Mouse (Mus musculus) hindbrain, embryonic 15.5 days (tissue): ENCODE results near the gene 4930415O20Rik. TPM values are rescaled to one million over a fixed set of nuclear protein-coding genes. Genes with fewer than 3 reads are reported as not detected.

ENCODE experiments used
- ATAC-seq: fragments of 200-750 bp; cut with Nextera tagmentation; 2 replicates; pipeline ENCODE4 v1.8.0; 2017; ENCODE audit warnings: low read depth, moderate number of reproducible peaks, moderate TSS enrichment; ENCODE audit not compliant: low FRiP score
- H3K27ac ChIP-seq: fragments of 300-500 bp; sonication (generic); replicated peaks from 2 replicates; pipeline ENCODE4 v1.5.1; 2015; ENCODE audit warnings: mild to moderate bottlenecking, inconsistent platforms
- H3K27me3 ChIP-seq: fragments of 300-500 bp; sonication (generic); 2 replicates; pipeline ENCODE4 v1.6.1; 2015; ENCODE audit warnings: control low read depth, inconsistent platforms
- H3K36me3 ChIP-seq: fragments of 300-500 bp; sonication (generic); 2 replicates; pipeline ENCODE4 v1.6.1; 2015; ENCODE audit warnings: control low read depth, inconsistent platforms
- H3K4me1 ChIP-seq: fragments of 300-500 bp; sonication (generic); replicated peaks from 2 replicates; pipeline ENCODE4 v1.6.1; 2015; ENCODE audit warnings: control low read depth, inconsistent platforms
- H3K4me2 ChIP-seq: fragments of 300-500 bp; sonication (generic); 2 replicates; pipeline ENCODE4 v1.6.1; 2015; ENCODE audit warnings: moderate library complexity, mild to moderate bottlenecking, inconsistent platforms
- H3K4me3 ChIP-seq: fragments of 300-500 bp; sonication (generic); 2 replicates; pipeline ENCODE4 v1.5.1; 2015; ENCODE audit warnings: mild to moderate bottlenecking, inconsistent platforms
- H3K9ac ChIP-seq: fragments of 300-500 bp; sonication (generic); 2 replicates; pipeline ENCODE4 v1.6.1; 2015; ENCODE audit warnings: inconsistent platforms
- H3K9me3 ChIP-seq: fragments of 300-500 bp; sonication (generic); 2 replicates; pipeline ENCODE4 v1.6.1; 2016; ENCODE audit warnings: control low read depth, inconsistent platforms
- WGBS: fragments of 180-500 bp; shearing (Covaris S2); methylation state at CpG from one replicate; pipeline ENCODE4 v1.1.7; 2015; 5-methylcytosine and 5-hydroxymethylcytosine counted together
- polyA plus RNA-seq: library from polyadenylated mRNA; unstranded; fragments of >200 nt; fragmentation: Nextera tagmentation; extraction: Ambion mirVana; gene quantifications from 2 replicates; pipeline ENCODE4 v1.2.1, GENCODE M21; 2015

4930415O20Rik gene
- polyA plus RNA-seq, 1 experiment from 2014 or later = not detected

DNA sequence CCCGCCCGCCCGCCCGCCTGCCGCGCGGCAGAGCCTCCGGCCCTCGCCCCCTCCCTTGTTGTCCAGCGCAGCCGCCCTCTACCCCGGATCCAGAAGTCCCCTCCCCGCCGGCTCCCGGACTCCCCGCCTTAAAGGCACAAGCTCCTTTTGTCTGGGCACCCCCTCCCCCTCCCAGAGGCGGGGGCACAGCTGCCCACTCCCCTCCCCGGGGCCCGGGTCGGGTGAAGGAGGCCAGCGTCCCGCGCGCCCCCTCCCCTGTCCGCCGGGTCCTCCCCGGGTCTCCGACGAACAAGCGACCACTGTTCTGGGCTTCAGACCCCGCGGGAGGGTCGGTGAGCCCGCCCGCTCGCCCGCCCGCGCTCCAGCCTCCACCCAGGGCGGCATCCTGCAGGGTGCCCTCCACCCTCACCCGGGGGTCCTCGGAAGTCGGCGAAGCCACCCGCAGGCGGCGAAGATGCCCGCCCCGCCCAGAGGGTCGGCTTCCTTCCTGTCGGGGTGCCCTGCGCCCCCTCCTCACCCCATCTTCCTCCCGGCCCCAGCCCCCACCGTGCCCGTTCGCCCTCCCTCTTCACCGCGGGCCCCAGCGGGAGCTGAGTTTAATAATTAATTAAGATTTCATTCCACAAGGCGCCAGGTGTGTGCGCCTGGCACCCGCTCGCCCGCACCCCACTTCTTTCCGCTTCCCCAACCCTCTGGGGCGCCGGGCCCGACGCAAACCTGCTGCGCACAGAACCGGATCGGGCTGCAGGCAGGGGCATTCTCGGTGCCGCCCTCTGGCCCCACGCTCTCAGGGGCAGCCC, 38.7 kb downstream of the 4930415O20Rik start, which contains the start of gene Adcy6:
TSS of gene Adcy6 (minus strand) at position 746 of the 800 bp plus-strand sequence.
- WGBS = 2% methylated on average over 54 of the region's 75 CpGs
- Histone ChIP-seq H3K27me3 (no peaks in the 10 kb centered on the region), H3K4me1 (peaks cover 32% of the 10 kb centered on the region), H3K9ac (peak within 1 kb of the TSS; percentile 91), H3K4me2 (peak within 1 kb of the TSS; percentile 92), H3K4me3 (peak within 1 kb of the TSS; percentile 81), H3K9me3 (no peaks in the 10 kb centered on the region), H3K27ac (peak within 1 kb of the TSS; percentile 87), H3K36me3 (peaks cover under 1% of the 10 kb centered on the region; the same call in 1 of the 2 replicates)
- ATAC-seq = peak; percentile 82

DNA sequence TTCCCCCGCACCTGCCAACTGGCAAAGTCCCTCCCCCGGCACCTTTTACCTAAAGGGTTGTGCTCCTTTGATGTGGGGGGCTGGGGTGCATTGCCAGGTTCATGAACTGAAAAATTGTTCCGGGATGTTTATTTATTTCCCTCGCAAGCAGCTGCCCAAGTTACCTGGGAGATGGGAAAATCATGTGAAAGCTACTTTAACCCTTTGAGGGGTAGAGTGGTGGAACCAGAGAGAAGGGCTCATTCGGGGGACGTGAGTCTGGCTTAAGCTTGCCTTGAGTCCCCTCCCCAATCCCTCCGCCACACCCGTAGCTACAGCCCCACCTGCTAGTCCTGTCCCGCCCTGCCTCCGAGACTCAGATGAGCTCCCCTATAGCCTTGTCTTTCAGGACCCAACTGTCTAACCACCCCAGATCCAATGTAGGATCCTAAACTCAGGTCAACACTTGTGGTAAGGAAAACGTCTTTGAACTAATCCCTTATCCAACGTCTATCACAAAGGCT, 39.4 kb downstream of the 4930415O20Rik start:
- no peak for ATAC-seq
- Histone ChIP-seq H3K36me3 (no peaks in the 10 kb centered on the region), H3K27ac (peak overlapping the region; percentile 87), H3K27me3 (no peaks in the 10 kb centered on the region), H3K9ac (peak overlapping the region; percentile 91), H3K4me2 (peak overlapping the region; percentile 92), H3K9me3 (no peaks in the 10 kb centered on the region), H3K4me3 (peak overlapping the region; percentile 81), H3K4me1 (peaks cover 36% of the 10 kb centered on the region)
- 4% methylated on average over 12 of the region's 12 CpGs for WGBS

DNA sequence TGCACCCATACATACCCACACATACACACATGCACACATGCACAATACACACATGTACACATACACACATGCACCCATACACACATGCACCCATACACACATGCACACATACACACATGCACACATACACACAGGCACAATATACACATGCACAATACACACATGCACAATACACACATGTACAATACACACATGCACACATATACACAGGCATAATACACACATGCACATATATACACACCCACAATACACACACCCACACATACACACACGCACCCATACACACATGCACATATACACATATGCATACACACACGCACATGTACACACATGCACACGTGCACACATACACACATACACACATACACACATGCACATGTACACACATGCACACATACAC, 41.4 kb downstream of the 4930415O20Rik start:
- Histone ChIP-seq H3K4me3 (no peak overlapping the region), H3K9ac (no peak overlapping the region), H3K27me3 (no peaks in the 10 kb centered on the region), H3K36me3 (no peaks in the 10 kb centered on the region), H3K4me2 (no peak overlapping the region), H3K9me3 (no peaks in the 10 kb centered on the region), H3K27ac (no peak overlapping the region), H3K4me1 (peaks cover 32% of the 10 kb centered on the region)
- WGBS = 97% methylated on average over 3 of the region's 3 CpGs
- no peak for ATAC-seq

DNA sequence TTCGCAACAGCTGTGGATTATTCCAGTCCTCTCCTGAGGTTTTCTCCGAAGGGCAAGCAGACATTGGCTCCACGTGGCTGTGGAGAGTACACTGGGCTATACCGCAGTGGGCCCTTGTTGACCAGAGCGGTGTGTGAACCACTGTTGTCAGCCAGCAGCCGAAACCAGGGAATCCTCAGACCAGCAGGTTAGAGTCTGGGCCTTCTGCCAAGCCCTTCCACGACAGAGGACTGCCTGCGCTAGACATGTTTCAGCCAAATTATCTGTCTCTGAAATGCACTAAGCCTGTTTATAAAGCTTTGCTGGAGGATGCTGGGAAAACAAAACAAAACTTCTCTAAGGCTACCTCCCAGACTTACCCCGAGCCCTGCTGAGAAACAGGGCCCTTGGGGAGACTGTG, 43.7 kb downstream of the 4930415O20Rik start:
- Histone ChIP-seq H3K4me2 (no peak overlapping the region), H3K9me3 (no peaks in the 10 kb centered on the region), H3K36me3 (no peaks in the 10 kb centered on the region), H3K27ac (no peak overlapping the region), H3K27me3 (no peaks in the 10 kb centered on the region), H3K4me1 (peaks cover 16% of the 10 kb centered on the region), H3K9ac (no peak overlapping the region), H3K4me3 (no peak overlapping the region)
- WGBS = 36% methylated on average over 9 of the region's 9 CpGs
- no peak for ATAC-seq

DNA sequence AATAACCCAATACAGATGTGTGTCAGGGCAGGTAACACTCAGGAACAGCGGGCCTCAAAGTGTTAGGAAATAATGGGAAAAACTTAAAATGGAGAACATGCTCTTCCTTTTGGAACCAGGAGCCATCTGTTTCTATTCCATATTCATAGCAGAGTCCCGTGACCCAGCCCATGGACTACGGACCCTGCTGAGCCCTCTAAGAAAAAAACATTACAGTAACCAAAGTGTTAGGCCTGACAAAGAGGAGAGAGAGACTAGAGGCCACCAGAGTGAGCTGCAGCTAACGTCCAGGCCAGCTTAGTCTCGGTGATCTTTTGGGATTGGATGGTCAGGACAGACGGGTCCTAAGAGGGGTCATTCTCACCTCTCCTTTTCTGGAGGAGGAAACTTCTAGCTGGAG, 44.2 kb downstream of the 4930415O20Rik start:
- no peak overlapping the region for H3K9ac ChIP-seq

DNA sequence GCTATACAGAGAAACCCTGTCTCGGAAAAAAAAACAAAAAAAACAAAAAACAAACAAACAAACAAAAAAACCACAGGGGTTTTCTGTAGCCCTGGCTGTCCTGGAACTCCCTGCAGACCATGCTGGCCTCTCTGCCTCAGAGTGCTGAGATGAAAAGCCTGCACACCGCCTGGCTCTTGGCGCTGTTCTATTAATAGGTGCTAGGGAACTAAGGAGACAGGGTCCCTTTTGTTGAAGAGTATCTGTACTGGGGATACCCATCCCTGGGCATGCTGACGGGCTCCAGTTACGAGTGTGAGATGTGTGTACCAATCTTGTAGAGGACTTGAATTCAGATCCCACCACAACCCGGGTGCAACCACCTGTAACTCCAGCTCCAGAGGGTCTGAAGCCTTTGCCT, 44.9 kb downstream of the 4930415O20Rik start:
- Histone ChIP-seq H3K4me1 (peaks cover 10% of the 10 kb centered on the region), H3K4me3 (no peak overlapping the region), H3K27me3 (no peaks in the 10 kb centered on the region)

More for the DNA sequence above, 44.2 kb downstream of the 4930415O20Rik start:
- no peak for ATAC-seq
- Histone ChIP-seq H3K36me3 (no peaks in the 10 kb centered on the region), H3K9me3 (no peaks in the 10 kb centered on the region), H3K4me3 (no peak overlapping the region), H3K27ac (no peak overlapping the region), H3K4me2 (no peak overlapping the region), H3K4me1 (peaks cover 15% of the 10 kb centered on the region), H3K27me3 (no peaks in the 10 kb centered on the region)
- WGBS = 41% methylated on average over 6 of the region's 6 CpGs

DNA sequence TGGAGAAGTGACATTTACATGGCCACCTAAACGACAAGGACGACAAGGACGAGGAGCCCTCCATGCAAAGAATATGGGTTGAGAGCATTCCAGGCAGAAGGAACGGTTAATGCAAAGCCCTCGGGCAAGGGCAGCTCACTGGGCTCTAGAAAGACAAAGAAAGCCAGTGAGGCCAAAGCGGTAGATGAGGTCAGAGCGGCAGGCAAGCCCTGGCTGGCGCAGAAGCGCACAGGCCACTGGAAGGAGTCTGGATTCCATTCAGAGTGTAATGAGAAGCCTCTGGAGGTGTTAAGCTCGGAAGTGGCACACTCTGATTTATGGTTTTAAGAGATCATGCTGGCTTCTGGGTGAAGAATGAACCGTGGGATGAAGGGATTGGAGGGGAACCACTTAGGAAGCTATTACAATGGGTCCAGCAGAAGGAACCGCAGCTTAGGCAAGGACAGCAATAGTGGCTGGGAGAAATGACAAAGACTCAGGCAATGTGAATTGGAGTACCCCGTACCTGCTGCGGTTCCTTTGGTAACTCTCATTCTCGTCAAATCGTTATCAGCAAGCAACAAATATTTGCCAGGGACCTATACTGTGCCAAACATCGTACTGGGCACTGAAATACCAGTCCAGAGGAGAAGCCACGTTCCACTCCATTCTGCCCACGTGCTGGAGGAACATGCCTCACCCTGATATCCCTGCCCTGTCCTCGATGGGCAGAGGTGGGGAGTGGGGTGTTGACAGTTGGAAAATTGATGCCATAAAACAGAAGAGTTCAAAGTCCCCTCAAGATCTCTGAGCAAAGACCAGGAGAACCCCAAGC, 45.8 kb downstream of the 4930415O20Rik start:
- Histone ChIP-seq H3K4me3 (no peak overlapping the region), H3K36me3 (no peaks in the 10 kb centered on the region), H3K4me2 (peak overlapping the region; percentile 19; the same call in 1 of the 2 replicates), H3K27me3 (no peaks in the 10 kb centered on the region), H3K27ac (no peak overlapping the region), H3K4me1 (peaks cover 10% of the 10 kb centered on the region), H3K9me3 (no peaks in the 10 kb centered on the region), H3K9ac (no peak overlapping the region)
- peak; percentile 43; the same call in 1 of the 2 replicates for ATAC-seq
- 40% methylated on average over 20 of the region's 20 CpGs for WGBS

More for the DNA sequence above, 44.9 kb downstream of the 4930415O20Rik start:
- Histone ChIP-seq H3K27ac (no peak overlapping the region), H3K9me3 (no peaks in the 10 kb centered on the region), H3K36me3 (no peaks in the 10 kb centered on the region), H3K9ac (no peak overlapping the region), H3K4me2 (no peak overlapping the region)
- 66% methylated on average over 6 of the region's 6 CpGs for WGBS
- ATAC-seq = no peak

DNA sequence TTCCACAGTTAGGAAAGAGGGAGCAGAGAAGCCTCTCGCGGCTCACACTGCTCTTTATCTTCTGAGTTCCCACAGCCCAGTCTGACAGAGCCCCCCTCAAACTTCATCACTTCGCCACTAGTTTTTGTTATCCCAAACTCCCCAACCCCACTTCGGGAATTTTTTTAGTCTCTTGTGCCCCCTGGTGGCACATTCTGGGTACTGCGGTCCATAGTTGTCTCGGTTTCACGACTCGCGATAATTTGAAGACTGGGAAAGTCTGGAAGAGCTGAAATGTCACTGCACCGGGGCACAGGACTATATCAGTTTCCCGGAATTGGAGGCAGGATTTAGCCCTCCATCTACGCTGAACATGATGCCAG, 46.4 kb downstream of the 4930415O20Rik start:
- Histone ChIP-seq H3K9me3 (no peaks in the 10 kb centered on the region), H3K27me3 (no peaks in the 10 kb centered on the region), H3K4me2 (peak overlapping the region; percentile 19; the same call in 1 of the 2 replicates), H3K36me3 (no peaks in the 10 kb centered on the region), H3K4me1 (peaks cover 10% of the 10 kb centered on the region), H3K27ac (no peak overlapping the region), H3K4me3 (no peak overlapping the region), H3K9ac (no peak overlapping the region)
- WGBS = 1% methylated on average over 12 of the region's 12 CpGs
- ATAC-seq = no peak

DNA sequence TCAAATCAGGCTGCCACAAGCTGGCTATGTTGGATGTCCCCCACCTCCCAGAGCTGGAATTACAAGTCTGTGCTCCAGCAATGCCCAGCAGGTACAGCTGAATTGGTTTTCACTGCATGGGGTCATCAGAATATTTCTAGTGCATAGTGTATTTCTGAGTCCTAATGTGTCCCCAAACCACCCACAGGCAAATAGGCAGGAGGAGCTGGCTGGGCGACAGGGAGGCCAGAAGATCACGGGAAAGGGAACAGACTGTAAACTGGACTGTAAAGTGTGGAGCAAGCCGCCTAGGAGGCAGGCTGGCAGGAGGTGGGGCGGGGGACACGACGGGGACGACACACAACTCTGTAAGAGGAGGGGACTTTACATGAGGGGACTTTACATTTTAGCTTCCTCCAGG, 51.4 kb downstream of the 4930415O20Rik start:
- no peak overlapping the region for H3K4me3 ChIP-seq
- no peak overlapping the region for H3K27ac ChIP-seq
- H3K4me1 ChIP-seq = no peaks in the 10 kb centered on the region; the same call in 1 of the 2 replicates
- H3K36me3 ChIP-seq = no peaks in the 10 kb centered on the region
- no peaks in the 10 kb centered on the region for H3K27me3 ChIP-seq
- H3K4me2 ChIP-seq = no peak overlapping the region
- WGBS = 6% methylated on average over 7 of the region's 7 CpGs
- no peak for ATAC-seq
- H3K9me3 ChIP-seq = no peaks in the 10 kb centered on the region
- no peak overlapping the region for H3K9ac ChIP-seq

DNA sequence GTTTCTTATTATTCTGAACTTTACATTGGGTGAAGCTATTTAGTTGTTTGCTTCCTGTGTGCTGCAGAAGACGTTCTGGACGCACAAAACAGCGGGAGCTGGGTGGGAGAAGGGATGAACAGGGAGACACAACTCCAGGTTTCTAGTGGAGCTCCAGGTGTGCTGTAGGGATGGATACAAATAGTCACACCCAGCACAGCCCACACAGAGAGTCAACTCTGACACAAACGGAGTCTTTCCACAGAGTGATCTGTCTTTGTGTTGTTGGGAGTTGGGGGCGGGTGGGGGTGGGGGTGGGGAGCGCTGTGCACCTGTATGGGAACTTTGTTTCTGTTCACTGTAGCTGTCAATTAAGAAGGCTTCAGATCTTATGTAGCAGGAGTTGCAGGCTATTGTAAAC, 51.9 kb downstream of the 4930415O20Rik start:
- no peak overlapping the region for H3K9ac ChIP-seq
- H3K4me3 ChIP-seq = no peak overlapping the region
- H3K27me3 ChIP-seq = no peaks in the 10 kb centered on the region
- no peak for ATAC-seq
- 18% methylated on average over 6 of the region's 6 CpGs for WGBS
- H3K27ac ChIP-seq = no peak overlapping the region
- no peaks in the 10 kb centered on the region for H3K36me3 ChIP-seq
- H3K4me1 ChIP-seq = no peaks in the 10 kb centered on the region
- H3K9me3 ChIP-seq = no peaks in the 10 kb centered on the region
- H3K4me2 ChIP-seq = no peak overlapping the region

DNA sequence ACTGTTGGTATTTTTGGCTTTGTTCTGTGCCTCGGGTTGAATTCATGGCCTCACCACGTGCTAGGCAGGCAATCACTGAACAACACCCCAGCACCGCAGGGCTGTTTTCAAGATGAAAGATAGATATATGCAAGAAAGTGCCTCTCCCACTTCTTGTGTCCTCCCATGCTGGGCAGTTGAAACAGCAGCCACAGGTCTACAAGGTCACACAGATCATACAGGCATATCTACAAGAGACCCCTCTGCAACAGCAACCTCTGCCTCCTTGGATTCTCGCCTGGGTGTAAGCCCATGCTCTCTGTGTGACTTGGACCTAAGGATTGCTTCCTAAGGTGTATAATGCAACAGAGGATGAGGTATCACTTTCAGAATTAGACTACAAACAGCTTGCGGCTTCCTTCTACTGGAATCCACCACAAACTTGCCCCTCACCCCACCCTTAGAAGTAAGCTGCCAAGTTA, 52.6 kb downstream of the 4930415O20Rik start:
- Histone ChIP-seq H3K4me1 (peaks cover 4% of the 10 kb centered on the region), H3K4me2 (no peak overlapping the region), H3K27me3 (no peaks in the 10 kb centered on the region), H3K27ac (no peak overlapping the region), H3K9me3 (no peaks in the 10 kb centered on the region), H3K36me3 (no peaks in the 10 kb centered on the region), H3K9ac (no peak overlapping the region), H3K4me3 (no peak overlapping the region)
- ATAC-seq = no peak
- 57% methylated on average over 5 of the region's 5 CpGs for WGBS

DNA sequence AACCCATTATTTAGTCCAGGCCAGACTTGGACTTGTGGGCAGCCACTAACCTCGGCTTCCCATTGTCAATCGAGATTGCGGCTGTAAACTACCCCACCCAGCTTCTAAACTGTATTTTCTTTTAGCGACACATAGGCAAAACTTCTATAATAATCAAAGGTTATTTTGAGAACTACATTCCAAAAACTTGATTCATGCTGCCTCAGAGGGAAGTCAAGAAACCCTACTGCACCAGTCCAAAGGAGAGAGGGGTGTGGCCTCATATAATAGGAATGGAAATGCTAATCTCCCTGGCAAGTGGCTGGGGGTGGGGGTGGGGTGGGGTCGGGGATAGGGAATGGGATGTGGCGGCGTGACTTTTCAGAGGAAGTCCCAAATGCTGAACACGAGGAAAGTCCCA, 55.3 kb downstream of the 4930415O20Rik start:
- 15% methylated on average over 8 of the region's 8 CpGs for WGBS
- no peak for ATAC-seq
- H3K4me2 ChIP-seq = no peak overlapping the region

More for the DNA sequence above, 55.3 kb downstream of the 4930415O20Rik start:
- Histone ChIP-seq H3K4me3 (no peak overlapping the region), H3K27me3 (peaks cover 5% of the 10 kb centered on the region; the same call in 1 of the 2 replicates), H3K27ac (no peak overlapping the region), H3K9me3 (no peaks in the 10 kb centered on the region), H3K9ac (no peak overlapping the region), H3K4me1 (peaks cover 22% of the 10 kb centered on the region), H3K36me3 (no peaks in the 10 kb centered on the region)
